Mouse (Mus musculus): ENCODE data around the gene Ppm1l. TPM values are rescaled to one million over a fixed set of nuclear protein-coding genes. Genes with fewer than 3 reads are reported as not detected.
A peak's percentile ranks its signal among the peaks of the same experiment; 100 is the strongest.

The Ppm1l gene
- polyA plus RNA-seq, 1 experiment from 2014 or later: 23.8 TPM

DNA sequence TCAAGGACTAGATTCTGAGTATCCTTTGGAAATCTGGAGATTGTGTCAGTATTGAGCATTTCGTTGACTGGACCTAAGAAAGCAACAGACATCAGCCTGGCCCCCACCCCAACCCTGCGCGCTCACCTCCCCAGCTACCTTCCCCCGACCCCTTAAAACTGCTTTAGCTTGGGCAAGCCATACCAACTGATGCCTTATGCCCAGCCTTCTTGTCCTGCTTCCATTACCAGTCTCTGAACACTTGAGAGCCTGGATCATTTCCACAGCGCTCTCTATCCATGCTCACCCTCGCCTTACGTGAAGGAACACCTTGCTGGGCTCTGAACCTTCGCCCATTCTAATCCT, 41.9 kb downstream of the Ppm1l start:
- Histone ChIP-seq H3K4me1 (replicated peaks) (peaks cover 18% of the 10 kb centered on the region; the same call in 1 of the 2 replicates), H3K9ac (replicated peaks) (no peak overlapping the region), H3K27me3 (no peaks in the 10 kb centered on the region), H3K27ac (no peak overlapping the region), H3K4me3 (replicated peaks) (no peak overlapping the region), H3K9me3 (no peaks in the 10 kb centered on the region), H3K36me3 (no peaks in the 10 kb centered on the region), H3K4me2 (replicated peaks) (no peak overlapping the region)
- 98% methylated on average over 8 of the region's 8 CpGs for WGBS
- ATAC-seq: no peak

- Histone ChIP-seq H3K36me3 (no peaks in the 10 kb centered on the region), H3K4me1 (replicated peaks) (peaks cover 33% of the 10 kb centered on the region), H3K4me2 (replicated peaks) (no peak overlapping the region), H3K27me3 (no peaks in the 10 kb centered on the region), H3K27ac (no peak overlapping the region), H3K9me3 (no peaks in the 10 kb centered on the region), H3K4me3 (replicated peaks) (no peak overlapping the region), H3K9ac (replicated peaks) (no peak overlapping the region)
- WGBS: 77% methylated on average over 4 of the region's 4 CpGs
- ATAC-seq: no peak
Observed at GRCm38 (mm10) chr3:69360263-69360895, 43.7 kb downstream of the Ppm1l start.

- Histone ChIP-seq H3K9me3 (no peaks in the 10 kb centered on the region), H3K27me3 (no peaks in the 10 kb centered on the region), H3K9ac (replicated peaks) (no peak overlapping the region), H3K4me3 (replicated peaks) (no peak overlapping the region), H3K27ac (no peak overlapping the region), H3K4me1 (replicated peaks) (peaks cover 30% of the 10 kb centered on the region), H3K4me2 (replicated peaks) (no peak overlapping the region), H3K36me3 (no peaks in the 10 kb centered on the region)
- ATAC-seq: no peak
- 78% methylated on average over 13 of the region's 13 CpGs for WGBS
Observed at GRCm38 (mm10) chr3:69361487-69362349, 45.1 kb downstream of the Ppm1l start.

DNA sequence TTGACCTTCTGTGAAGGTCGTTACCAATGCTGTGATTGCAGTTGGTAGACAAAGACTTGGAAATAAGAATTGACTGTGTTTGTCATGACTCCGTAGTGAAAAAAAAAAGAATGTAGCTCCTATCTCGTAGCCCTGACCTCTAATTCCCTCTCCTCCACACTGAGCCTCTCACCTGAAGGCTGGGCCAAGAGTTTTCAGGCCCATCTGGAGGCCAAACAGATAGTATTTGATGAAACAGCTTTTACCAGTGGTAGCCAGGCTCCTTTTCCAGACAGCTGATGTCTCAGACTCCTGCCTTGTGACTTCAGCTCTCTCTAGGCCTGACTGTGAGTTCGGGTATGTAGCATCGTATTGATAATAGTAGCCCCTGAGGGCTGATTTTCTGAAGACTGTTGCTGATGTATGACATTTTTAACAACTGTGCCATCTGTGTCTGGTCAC, 45.7 kb downstream of the Ppm1l start:
- WGBS: 73% methylated on average over 5 of the region's 5 CpGs
- H3K36me3 ChIP-seq: no peaks in the 10 kb centered on the region
- no peak overlapping the region for H3K9ac ChIP-seq (replicated peaks)
- H3K4me3 ChIP-seq (replicated peaks): no peak overlapping the region
- no peaks in the 10 kb centered on the region for H3K9me3 ChIP-seq
- H3K4me2 ChIP-seq (replicated peaks): no peak overlapping the region
- no peak for ATAC-seq
- peaks cover 30% of the 10 kb centered on the region for H3K4me1 ChIP-seq (replicated peaks)
- H3K27me3 ChIP-seq: no peaks in the 10 kb centered on the region
- H3K27ac ChIP-seq: peak overlapping the region; percentile 59; the same call in 1 of the 2 replicates

GRCm38 (mm10) chr3:69362906-69363305, 46.2 kb downstream of the Ppm1l start:
- H3K27ac ChIP-seq: 0 out of 2 replicates have a peak overlapping the region, but pooled peaks have one; percentile 59
- WGBS: 56% methylated on average over 4 of the region's 4 CpGs
- H3K36me3 ChIP-seq: no peaks in the 10 kb centered on the region

DNA sequence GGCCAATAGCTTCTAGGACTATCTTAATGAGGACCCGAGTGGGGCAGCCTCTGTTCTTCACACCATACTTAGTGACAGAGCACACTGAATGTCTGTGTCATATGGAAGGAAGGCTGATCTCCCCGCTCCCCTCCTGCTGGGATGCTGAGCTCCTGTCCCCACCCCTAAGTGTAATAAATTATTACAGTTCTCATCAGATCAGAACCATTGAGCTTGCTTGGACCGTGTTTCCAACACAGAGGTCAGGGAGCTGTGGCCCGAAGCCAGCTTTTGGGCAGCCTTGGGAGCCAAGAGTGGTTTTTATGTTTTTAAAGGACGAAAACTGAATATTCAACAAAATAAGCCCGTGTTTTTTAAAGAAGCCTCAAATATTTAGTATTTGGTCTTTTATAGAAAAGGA, 47.5 kb downstream of the Ppm1l start:
- Histone ChIP-seq H3K36me3 (no peaks in the 10 kb centered on the region), H3K4me3 (replicated peaks) (no peak overlapping the region), H3K27ac (0 out of 2 replicates have a peak overlapping the region, but pooled peaks have one; percentile 25), H3K4me2 (replicated peaks) (no peak overlapping the region), H3K9me3 (no peaks in the 10 kb centered on the region), H3K27me3 (no peaks in the 10 kb centered on the region), H3K9ac (replicated peaks) (no peak overlapping the region), H3K4me1 (replicated peaks) (peaks cover 32% of the 10 kb centered on the region)
- ATAC-seq: 0 out of 2 replicates have a peak, but pooled peaks have one; percentile 31
- WGBS: 81% methylated on average over 6 of the region's 6 CpGs

More at GRCm38 (mm10) chr3:69362906-69363305, 46.2 kb downstream of the Ppm1l start:
- ATAC-seq: no peak
- no peak overlapping the region for H3K9ac ChIP-seq (replicated peaks)
- no peak overlapping the region for H3K4me2 ChIP-seq (replicated peaks)
- H3K27me3 ChIP-seq: no peaks in the 10 kb centered on the region
- peaks cover 30% of the 10 kb centered on the region for H3K4me1 ChIP-seq (replicated peaks)
- H3K4me3 ChIP-seq (replicated peaks): no peak overlapping the region
- H3K9me3 ChIP-seq: no peaks in the 10 kb centered on the region

DNA sequence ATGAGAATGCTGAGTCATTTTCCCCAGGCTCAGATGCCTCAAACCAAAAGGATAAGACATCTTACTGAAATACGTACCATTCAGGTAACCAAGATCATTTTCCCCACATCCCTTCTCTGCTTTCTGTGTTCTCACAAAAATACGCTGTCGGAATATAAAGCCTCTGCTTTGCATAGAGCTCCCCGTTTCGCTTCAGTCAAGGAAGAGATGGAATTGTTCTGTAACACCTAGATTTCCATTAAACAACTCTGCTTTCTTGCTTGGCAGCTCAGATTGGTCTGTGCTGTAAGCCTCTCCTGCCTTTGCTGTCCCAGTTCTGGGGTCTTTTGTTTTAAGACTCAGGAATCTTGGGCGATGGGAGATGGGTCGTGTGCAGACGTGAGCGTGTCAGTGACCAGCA, 51.3 kb downstream of the Ppm1l start:
- H3K4me1 ChIP-seq (replicated peaks): peaks cover 22% of the 10 kb centered on the region
- no peaks in the 10 kb centered on the region for H3K9me3 ChIP-seq
- 91% methylated on average over 9 of the region's 9 CpGs for WGBS
- no peak overlapping the region for H3K4me2 ChIP-seq (replicated peaks)
- no peak overlapping the region for H3K9ac ChIP-seq (replicated peaks)
- no peak for ATAC-seq
- H3K4me3 ChIP-seq (replicated peaks): no peak overlapping the region
- H3K27me3 ChIP-seq: no peaks in the 10 kb centered on the region
- no peaks in the 10 kb centered on the region for H3K36me3 ChIP-seq
- H3K27ac ChIP-seq: no peak overlapping the region; the same call in 1 of the 2 replicates

GRCm38 (mm10) chr3:69372731-69373130, 56.1 kb downstream of the Ppm1l start:
- Histone ChIP-seq H3K36me3 (no peaks in the 10 kb centered on the region), H3K9ac (replicated peaks) (no peak overlapping the region), H3K27me3 (no peaks in the 10 kb centered on the region), H3K4me2 (replicated peaks) (no peak overlapping the region), H3K4me1 (replicated peaks) (peaks cover 10% of the 10 kb centered on the region), H3K9me3 (no peaks in the 10 kb centered on the region), H3K4me3 (replicated peaks) (no peak overlapping the region), H3K27ac (no peak overlapping the region)
- WGBS: 80% methylated on average over 3 of the region's 3 CpGs
- no peak for ATAC-seq

DNA sequence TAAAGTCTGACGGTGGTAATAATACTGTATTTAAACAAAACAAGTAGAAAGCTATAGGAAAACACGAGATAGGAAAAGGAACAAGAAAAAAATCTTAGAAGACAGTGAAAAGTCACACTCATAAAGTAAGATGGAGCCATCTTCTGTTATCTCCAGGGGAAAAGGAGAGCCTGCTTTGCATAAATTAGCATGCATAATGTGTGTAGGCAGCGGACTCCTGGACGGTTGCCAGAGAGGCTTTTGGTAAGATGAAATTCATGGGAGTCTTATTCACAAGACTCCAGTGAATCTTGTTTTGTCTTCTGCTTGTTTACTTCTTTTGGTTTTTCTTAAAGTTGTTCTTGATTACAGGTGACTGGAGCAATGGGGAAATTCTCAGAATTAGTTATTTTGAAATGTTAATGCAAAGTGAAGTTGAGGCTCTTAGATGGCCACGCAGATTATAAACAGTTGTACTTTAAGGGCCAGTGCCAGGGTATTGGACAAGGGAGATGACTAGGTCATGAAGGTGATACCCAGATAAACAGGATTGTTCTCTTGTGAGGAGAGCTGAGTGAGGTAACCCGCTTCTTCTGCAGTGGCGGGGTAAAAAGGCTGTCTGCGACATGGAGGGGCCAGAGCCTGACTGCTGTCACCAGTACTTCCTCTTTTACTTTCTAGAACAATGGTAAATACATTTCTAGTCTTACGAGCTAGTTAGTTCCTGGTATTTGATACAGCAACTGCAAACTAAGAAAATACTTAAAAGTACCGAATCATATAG, 57.1 kb downstream of the Ppm1l start:
- no peaks in the 10 kb centered on the region for H3K36me3 ChIP-seq
- H3K4me1 ChIP-seq (replicated peaks): peaks cover 8% of the 10 kb centered on the region
- peak; percentile 63; the same call in 1 of the 2 replicates for ATAC-seq
- no peak overlapping the region for H3K27ac ChIP-seq
- H3K9me3 ChIP-seq: no peaks in the 10 kb centered on the region
- no peaks in the 10 kb centered on the region for H3K27me3 ChIP-seq
- WGBS: 61% methylated on average over 10 of the region's 10 CpGs
- no peak overlapping the region for H3K4me2 ChIP-seq (replicated peaks)
- no peak overlapping the region for H3K4me3 ChIP-seq (replicated peaks)
- H3K9ac ChIP-seq (replicated peaks): no peak overlapping the region

- ATAC-seq: no peak
- 92% methylated on average over 5 of the region's 5 CpGs for WGBS
- H3K27ac ChIP-seq: no peak overlapping the region
- no peak overlapping the region for H3K9ac ChIP-seq (replicated peaks)
- H3K27me3 ChIP-seq: no peaks in the 10 kb centered on the region
- no peak overlapping the region for H3K4me3 ChIP-seq (replicated peaks)
- no peak overlapping the region for H3K4me2 ChIP-seq (replicated peaks)
- no peaks in the 10 kb centered on the region for H3K36me3 ChIP-seq
- H3K9me3 ChIP-seq: no peaks in the 10 kb centered on the region
- H3K4me1 ChIP-seq (replicated peaks): peaks cover 8% of the 10 kb centered on the region
Observed at GRCm38 (mm10) chr3:69374538-69374937, 57.9 kb downstream of the Ppm1l start.

- Histone ChIP-seq H3K9me3 (no peaks in the 10 kb centered on the region), H3K4me3 (replicated peaks) (no peak overlapping the region), H3K36me3 (no peaks in the 10 kb centered on the region), H3K9ac (replicated peaks) (no peak overlapping the region), H3K4me1 (replicated peaks) (peaks cover 8% of the 10 kb centered on the region), H3K4me2 (replicated peaks) (no peak overlapping the region), H3K27ac (no peak overlapping the region), H3K27me3 (no peaks in the 10 kb centered on the region)
- whole genome bisulfite sequencing: 86% methylated on average over 5 of the region's 5 CpGs
- no peak for ATAC-seq
Observed at GRCm38 (mm10) chr3:69374983-69375382, 58.3 kb downstream of the Ppm1l start.

GRCm38 (mm10) chr3:69381213-69381612, 64.6 kb downstream of the Ppm1l start:
- no peak overlapping the region for H3K9ac ChIP-seq (replicated peaks)
- H3K4me2 ChIP-seq (replicated peaks): no peak overlapping the region
- no peaks in the 10 kb centered on the region for H3K9me3 ChIP-seq
- 85% methylated on average over 4 of the region's 4 CpGs for WGBS
- H3K27ac ChIP-seq: no peak overlapping the region
- H3K4me1 ChIP-seq (replicated peaks): no peaks in the 10 kb centered on the region
- H3K4me3 ChIP-seq (replicated peaks): no peak overlapping the region
- ATAC-seq: no peak
- H3K36me3 ChIP-seq: no peaks in the 10 kb centered on the region
- H3K27me3 ChIP-seq: no peaks in the 10 kb centered on the region

All from midbrain, embryonic 13.5 days (tissue).